Mouse (Mus musculus) c-Kit-negative CD71-positive TER-119-positive erythroid progenitor cells, embryonic 14.5 days (primary cell): Measurements from ENCODE around the gene Krt79.

Experiments
- DNase-seq: peaks from one replicate; pipeline ENCODE4 v3.0.0-alpha.2; 2013; ENCODE audit warnings: low read depth, low spot score

Krt79 gene

DNA sequence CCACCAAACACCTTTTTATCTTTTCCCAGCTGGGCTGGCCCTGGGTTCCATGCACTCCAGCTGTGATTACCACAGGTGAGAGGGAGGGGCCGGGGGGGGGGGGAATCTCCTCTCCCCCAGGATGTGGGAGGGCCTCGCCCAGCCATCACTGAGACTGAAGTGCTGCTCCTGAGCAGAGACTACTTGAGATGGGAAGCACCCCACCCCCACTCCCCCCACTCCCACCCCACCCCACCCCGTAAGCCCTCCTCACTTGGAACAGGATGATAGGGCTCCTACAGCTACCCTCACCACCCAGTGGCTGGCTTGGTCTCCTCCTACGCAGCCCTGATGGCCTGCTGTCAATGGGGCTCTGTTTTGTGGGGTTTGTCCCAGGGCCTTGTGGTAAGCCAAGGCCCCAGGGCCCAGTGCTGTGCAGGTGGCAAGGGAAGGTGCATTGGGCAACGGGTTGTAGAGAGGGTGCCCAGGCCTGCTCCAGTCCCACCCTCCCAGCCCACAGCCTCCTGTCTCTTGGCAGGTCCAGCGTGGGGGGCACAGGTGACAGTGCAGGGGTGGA lies at the start of gene Krt79:
Gene Krt79, minus strand, starts transcription at position 51 of the 556 bp plus-strand sequence.
- no peak for DNase-seq

- no peak for DNase-seq
Observed at GRCm38 (mm10) chr15:101988714-101989113, 48.6 kb upstream of the Krt79 start.

DNA sequence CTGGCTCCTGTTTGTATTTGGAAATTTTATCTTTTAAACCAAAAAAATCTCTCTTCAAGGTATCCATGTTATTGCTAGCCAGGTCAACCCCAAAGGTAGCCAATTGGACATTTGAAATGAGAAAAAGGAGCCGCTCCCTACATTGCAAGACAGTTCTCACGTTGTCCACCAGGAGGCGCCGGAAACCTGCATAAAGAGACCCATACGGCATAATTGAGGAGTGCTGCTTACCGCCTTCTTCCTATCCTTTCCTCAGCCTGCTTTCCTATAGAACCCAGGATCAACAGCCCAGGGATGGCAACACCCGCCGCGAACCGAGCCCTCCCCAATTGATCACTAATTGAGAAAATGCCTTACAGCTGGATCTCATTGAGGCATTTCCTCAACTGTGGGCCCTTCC lies 48.0 kb upstream of the Krt79 start:
- DNase-seq = peak; percentile 64

- DNase-seq = no peak
Observed at GRCm38 (mm10) chr15:101984746-101985145, 44.6 kb upstream of the Krt79 start.

DNA sequence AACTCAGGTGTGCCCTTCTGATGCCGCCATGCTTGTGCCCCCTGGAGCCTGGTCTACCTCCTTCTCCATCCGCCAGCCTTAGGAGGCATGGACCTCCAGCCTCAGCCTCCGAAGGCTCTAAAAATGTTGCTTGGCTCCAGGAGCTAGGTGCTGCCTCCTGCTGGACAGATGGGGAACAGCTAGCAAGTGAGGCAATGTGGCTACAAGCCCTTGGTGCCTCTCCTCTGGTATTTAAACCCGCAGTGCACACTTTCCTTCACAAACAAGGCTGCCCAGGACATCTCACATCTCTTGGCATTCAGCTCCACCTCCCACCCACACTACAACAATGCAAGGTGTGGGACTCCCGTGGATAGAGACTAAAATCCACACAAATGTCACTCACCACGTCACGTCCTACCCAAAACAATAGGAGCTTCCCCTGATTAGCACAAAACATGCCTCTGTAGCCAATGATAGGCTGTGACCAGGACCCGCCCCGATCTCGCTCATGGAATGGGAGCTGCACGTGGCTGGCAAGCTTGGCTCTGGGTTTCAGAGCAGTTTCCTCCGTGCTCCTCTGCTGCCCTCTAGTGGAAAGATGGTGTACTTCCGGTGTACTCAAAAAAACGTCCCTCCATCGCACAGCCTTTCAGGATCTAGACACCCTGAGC lies 44.0 kb upstream of the Krt79 start:
- peak; percentile 84 for DNase-seq

DNA sequence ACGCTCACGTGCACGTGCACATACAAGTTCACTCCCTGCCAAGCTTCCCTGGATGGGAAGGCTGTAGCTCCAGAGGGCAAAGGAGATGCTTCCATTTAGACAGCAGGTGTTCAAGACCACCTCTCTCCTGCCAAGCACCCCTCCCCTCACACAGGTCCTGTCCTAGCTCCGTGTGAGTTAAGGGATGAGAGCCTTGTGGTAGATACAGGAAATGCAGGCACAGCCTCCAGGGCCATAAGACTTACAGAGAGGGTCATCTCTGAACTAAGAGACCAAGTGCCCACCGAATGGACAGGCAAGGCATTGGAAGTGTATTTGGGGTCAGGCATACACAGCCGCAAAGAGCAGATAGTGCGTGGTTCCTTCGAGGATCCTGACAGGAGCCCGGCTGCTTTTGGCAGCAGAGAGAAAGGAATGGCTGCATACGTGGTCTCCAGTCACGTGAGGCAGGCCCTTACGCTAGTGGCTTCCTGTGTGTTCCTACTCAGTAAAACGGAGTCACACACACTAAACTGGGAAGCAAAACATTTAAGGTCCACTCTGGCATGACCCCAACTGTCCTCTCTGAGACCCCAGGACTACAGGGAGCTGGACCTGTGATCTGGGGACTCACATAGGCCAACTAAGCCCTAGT lies 43.3 kb upstream of the Krt79 start:
- no peak for DNase-seq

DNA sequence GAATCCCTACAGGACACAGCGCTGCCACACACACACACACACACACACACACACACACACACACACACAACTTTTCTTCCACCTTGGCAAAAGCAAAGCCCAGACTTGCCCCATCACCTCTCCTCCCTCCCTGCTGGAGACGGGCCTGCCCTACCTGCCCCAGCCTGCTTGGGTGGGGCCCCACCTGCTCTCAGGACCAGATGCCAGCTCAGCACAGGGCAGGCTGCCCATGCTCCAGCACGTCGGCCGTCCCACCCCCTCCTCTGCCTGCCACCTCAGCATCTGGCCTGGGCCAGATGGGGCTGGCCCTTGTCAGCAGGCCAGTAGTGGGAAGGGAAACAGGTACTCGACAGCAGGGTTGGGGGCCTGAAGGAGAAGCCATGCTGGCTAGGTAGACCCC lies 40.7 kb upstream of the Krt79 start:
- no peak for DNase-seq

GRCm38 (mm10) chr15:101977043-101977726 lies 37.1 kb upstream of the Krt79 start:
- peak; percentile 83 for DNase-seq

GRCm38 (mm10) chr15:101976641-101977040 lies 36.5 kb upstream of the Krt79 start:
- peak; percentile 24 for DNase-seq

- DNase-seq = peak; percentile 64
Observed at GRCm38 (mm10) chr15:101976023-101976422, 35.9 kb upstream of the Krt79 start.

GRCm38 (mm10) chr15:101974083-101974845 lies 34.1 kb upstream of the Krt79 start:
- DNase-seq = peak; percentile 31

DNA sequence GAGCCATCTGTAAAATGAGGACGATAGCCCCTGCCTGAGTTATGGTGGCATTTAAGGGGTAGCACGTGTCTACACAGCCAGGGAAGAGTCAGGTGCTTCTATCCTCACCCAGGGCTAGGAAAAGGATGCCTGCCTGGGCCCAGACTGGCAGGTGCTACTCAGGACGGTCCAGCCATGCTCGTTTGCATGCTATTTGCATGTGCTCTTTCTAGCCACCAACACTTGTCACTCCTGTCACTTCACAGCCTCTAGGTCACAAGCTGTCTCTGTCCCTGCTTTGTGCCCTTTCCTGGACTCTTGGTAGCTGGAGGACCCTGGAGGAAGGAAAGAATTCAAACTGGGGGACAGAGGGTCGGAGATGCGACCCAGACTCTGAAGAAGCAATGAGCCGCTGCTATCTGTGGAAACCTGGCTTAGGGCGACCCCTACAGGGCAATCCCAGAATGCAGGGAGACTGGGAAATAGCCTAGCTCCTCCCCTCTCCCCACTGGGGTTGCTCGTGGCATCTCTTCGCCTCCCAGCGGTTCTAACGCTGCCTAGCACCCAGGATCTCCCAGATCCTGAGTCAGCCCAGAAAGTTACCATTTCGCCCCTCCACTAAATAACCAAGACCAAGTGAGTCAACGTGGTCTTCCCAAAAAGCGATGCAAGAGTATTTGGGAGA lies 33.4 kb upstream of the Krt79 start:
- DNase-seq = peak; percentile 89

DNA sequence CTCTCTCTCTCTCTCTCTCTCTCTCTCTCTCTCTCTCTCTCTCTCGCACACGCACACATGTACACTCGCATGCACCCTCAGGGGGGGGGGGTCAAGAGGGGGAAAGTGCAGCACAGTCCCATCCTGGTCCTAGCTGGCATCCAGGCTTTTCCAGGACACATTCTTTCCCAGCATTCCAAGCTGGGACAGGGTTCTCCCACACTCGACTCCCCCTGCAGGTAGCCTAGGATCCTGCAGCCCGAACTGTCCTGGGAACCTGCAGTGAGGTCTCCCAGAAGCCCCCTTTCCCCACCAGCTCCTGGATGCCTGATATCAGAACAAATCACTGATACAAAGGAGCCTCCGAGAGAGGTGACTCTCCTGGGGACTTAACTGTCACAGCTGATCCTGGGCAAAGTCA lies 30.4 kb upstream of the Krt79 start:
- DNase-seq = no peak

DNA sequence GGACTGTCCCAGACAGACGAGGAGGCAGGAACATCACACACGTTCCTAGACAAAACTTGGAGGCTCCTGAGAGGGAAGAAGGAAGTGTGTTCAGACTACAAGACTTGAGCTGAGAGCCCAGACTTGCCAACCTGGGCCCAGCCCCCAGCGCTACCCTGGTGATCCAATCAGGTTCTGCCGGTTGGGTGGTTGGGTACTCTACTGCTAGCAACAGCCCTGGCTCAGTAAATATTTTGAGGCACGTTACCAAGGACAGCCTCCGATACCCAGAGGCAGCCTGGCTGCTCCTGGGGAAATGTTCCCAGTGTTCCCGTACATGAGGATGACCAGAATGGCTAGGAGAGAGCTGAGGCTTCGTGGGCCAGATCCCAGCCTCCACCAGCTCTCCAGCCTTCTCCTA lies 26.7 kb upstream of the Krt79 start:
- DNase-seq = no peak

- DNase-seq = no peak
Observed at GRCm38 (mm10) chr15:101958891-101959290, 18.8 kb upstream of the Krt79 start.

- no peak for DNase-seq
Observed at GRCm38 (mm10) chr15:101954187-101954586, 14.1 kb upstream of the Krt79 start, which contains the start of gene Krt78. Gene Krt78 (minus strand): TSS chr15:101954287.

GRCm38 (mm10) chr15:101952733-101953474 lies 12.8 kb upstream of the Krt79 start:
- no peak for DNase-seq

GRCm38 (mm10) chr15:101945430-101945829 lies 5.3 kb upstream of the Krt79 start:
- no peak for DNase-seq

- DNase-seq = no peak
Observed at GRCm38 (mm10) chr15:101941948-101942347, 1.8 kb upstream of the Krt79 start.

- no peak for DNase-seq
Observed at GRCm38 (mm10) chr15:101938600-101939308, 1.4 kb downstream of the Krt79 start.
